Mouse (Mus musculus): ENCODE data around the gene Thoc7. TPM values are rescaled to one million over a fixed set of nuclear protein-coding genes. Genes with fewer than 3 reads are reported as not detected.
A peak's percentile ranks its signal among the peaks of the same experiment; 100 is the strongest.
"Not testable (repeated sequence)": the region's sequence is repeated elsewhere in the genome, so short reads cannot be mapped to it uniquely, and the experiment has no call there.

The Thoc7 gene
- total RNA-seq (2021), result 100 to 1,000 TPM; 117 to 129 TPM

- intact Hi-C loops (cut with DNase I), result loop anchor here (2.0 to 5.0 kb wide), 2 partner anchors 51 to 136 kb away; no protein-coding TSS in a partner anchor
Measured at GRCm38 (mm10) chr14:13961401-13962112, at the start of gene Thoc7, which contains the start of gene Atxn7. Thoc7 (minus strand) TSS chr14:13961852. Atxn7 (plus strand) TSS chr14:13961440.

GRCm38 (mm10) chr14:14009712-14010111 lies 48.1 kb upstream of the Thoc7 start:
- DNase-seq, result no peak
- intact Hi-C loops (cut with DNase I), result loop anchor here (5.0 kb wide), 1 partner anchor 43 kb away; no protein-coding TSS in a partner anchor

More at GRCm38 (mm10) chr14:13961401-13962112, at the start of gene Thoc7, which contains the start of gene Atxn7:
- DNase-seq, result peak; percentile 60 to 66

GRCm38 (mm10) chr14:14002771-14003170 lies 41.1 kb upstream of the Thoc7 start:
- intact Hi-C loops (cut with DNase I), result no loop called here
- no peak for DNase-seq

GRCm38 (mm10) chr14:13995206-13996097 lies 33.8 kb upstream of the Thoc7 start:
- DNase-seq, result peak in 1 of 2 experiments; percentile 23
- intact Hi-C loops (cut with DNase I), result no loop called here

GRCm38 (mm10) chr14:13990741-13991140 lies 29.1 kb upstream of the Thoc7 start:
- intact Hi-C loops (cut with DNase I), result no loop called here
- DNase-seq, result no peak

GRCm38 (mm10) chr14:13988397-13988796 lies 26.7 kb upstream of the Thoc7 start:
- intact Hi-C loops (cut with DNase I), result no loop called here
- DNase-seq, result no peak

GRCm38 (mm10) chr14:13982174-13982573 lies 20.5 kb upstream of the Thoc7 start:
- DNase-seq, result no peak
- intact Hi-C loops (cut with DNase I), result no loop called here

- no peak for DNase-seq
- intact Hi-C loops (cut with DNase I), result no loop called here
Measured at GRCm38 (mm10) chr14:13981286-13981685, 19.6 kb upstream of the Thoc7 start.

- intact Hi-C loops (cut with DNase I), result no loop called here
- no peak for DNase-seq
Measured at GRCm38 (mm10) chr14:13977498-13977897, 15.8 kb upstream of the Thoc7 start.

- DNase-seq, result no peak
- intact Hi-C loops (cut with DNase I), result no loop called here
Measured at GRCm38 (mm10) chr14:13971644-13972234, 10.1 kb upstream of the Thoc7 start.

- DNase-seq, result no peak
- intact Hi-C loops (cut with DNase I), result no loop called here
Measured at GRCm38 (mm10) chr14:13970513-13970912, 8.9 kb upstream of the Thoc7 start.

- DNase-seq, result no peak
- intact Hi-C loops (cut with DNase I), result no loop called here
Measured at GRCm38 (mm10) chr14:13968476-13968875, 6.8 kb upstream of the Thoc7 start.

- intact Hi-C loops (cut with DNase I), result no loop called here
- DNase-seq, result no peak
Measured at GRCm38 (mm10) chr14:13967607-13968006, 6.0 kb upstream of the Thoc7 start.

GRCm38 (mm10) chr14:13963527-13963926 lies 1.9 kb upstream of the Thoc7 start:
- intact Hi-C loops (cut with DNase I), result loop anchor here (5.0 kb wide), 1 partner anchor 134 kb away; no protein-coding TSS in a partner anchor
- DNase-seq, result no peak

GRCm38 (mm10) chr14:13962476-13962875 lies 824 bp upstream of the Thoc7 start:
- no peak for DNase-seq
- intact Hi-C loops (cut with DNase I), result loop anchor here (5.0 kb wide), 1 partner anchor 135 kb away; no protein-coding TSS in a partner anchor

GRCm38 (mm10) chr14:13960482-13961325 lies 948 bp downstream of the Thoc7 start:
- peak; percentile 74 to 76 for DNase-seq
- intact Hi-C loops (cut with DNase I), result loop anchor here (2.0 to 5.0 kb wide), 2 partner anchors 52 to 137 kb away; no protein-coding TSS in a partner anchor

- intact Hi-C loops (cut with DNase I), result loop anchor here (2.0 to 5.0 kb wide), 2 partner anchors 53 to 137 kb away; no protein-coding TSS in a partner anchor
- DNase-seq, result peak; percentile 29 to 38
Measured at GRCm38 (mm10) chr14:13960079-13960478, 1.6 kb downstream of the Thoc7 start.

- intact Hi-C loops (cut with DNase I); DNase-seq: not testable (repeated sequence)
Measured at GRCm38 (mm10) chr14:13952151-13952550, 9.5 kb downstream of the Thoc7 start.

- intact Hi-C loops (cut with DNase I), result no loop called here
- DNase-seq, result peak; percentile 21 to 26
Measured at GRCm38 (mm10) chr14:13950401-13950800, 11.3 kb downstream of the Thoc7 start.

- no peak for DNase-seq
- intact Hi-C loops (cut with DNase I), result no loop called here
Measured at GRCm38 (mm10) chr14:13948345-13948744, 13.3 kb downstream of the Thoc7 start.

Data from heart, postnatal 10 days (tissue).